Mouse (Mus musculus): Measurements from ENCODE around the gene Plekhm1.

The Plekhm1 gene

GRCm38 (mm10) chr11:103340130-103340529 lies 72.4 kb downstream of the Plekhm1 start:
- in situ Hi-C loops (cut with MboI): no loop called here

GRCm38 (mm10) chr11:103339414-103340119 lies 72.9 kb downstream of the Plekhm1 start:
- in situ Hi-C loops (cut with MboI): no loop called here

GRCm38 (mm10) chr11:103338671-103339070 lies 73.8 kb downstream of the Plekhm1 start:
- in situ Hi-C loops (cut with MboI): no loop called here

- in situ Hi-C loops (cut with MboI): no loop called here
Measured at GRCm38 (mm10) chr11:103338119-103338518, 74.4 kb downstream of the Plekhm1 start.

- in situ Hi-C loops (cut with MboI): no loop called here
Measured at GRCm38 (mm10) chr11:103337180-103337579, 75.3 kb downstream of the Plekhm1 start.

GRCm38 (mm10) chr11:103335561-103335960 lies 76.9 kb downstream of the Plekhm1 start:
- in situ Hi-C loops (cut with MboI): no loop called here

GRCm38 (mm10) chr11:103334925-103335324 lies 77.6 kb downstream of the Plekhm1 start:
- in situ Hi-C loops (cut with MboI): no loop called here

- in situ Hi-C loops (cut with MboI): no loop called here
Measured at GRCm38 (mm10) chr11:103333719-103334398, 78.6 kb downstream of the Plekhm1 start.

- in situ Hi-C loops (cut with MboI): no loop called here
Measured at GRCm38 (mm10) chr11:103332890-103333651, 79.4 kb downstream of the Plekhm1 start.

- in situ Hi-C loops (cut with MboI): no loop called here
Measured at GRCm38 (mm10) chr11:103332186-103332889, 80.1 kb downstream of the Plekhm1 start.

GRCm38 (mm10) chr11:103331502-103332185 lies 80.8 kb downstream of the Plekhm1 start:
- in situ Hi-C loops (cut with MboI): no loop called here

GRCm38 (mm10) chr11:103330651-103331319 lies 81.7 kb downstream of the Plekhm1 start:
- in situ Hi-C loops (cut with MboI): no loop called here

- in situ Hi-C loops (cut with MboI): loop anchor here (10.0 kb wide), 1 partner anchor 162 kb away; no protein-coding TSS in a partner anchor
Measured at GRCm38 (mm10) chr11:103326950-103327349, 85.5 kb downstream of the Plekhm1 start.

GRCm38 (mm10) chr11:103325172-103325571 lies 87.3 kb downstream of the Plekhm1 start:
- in situ Hi-C loops (cut with MboI): loop anchor here (10.0 kb wide), 1 partner anchor 160 kb away; no protein-coding TSS in a partner anchor

GRCm38 (mm10) chr11:103324723-103325122 lies 87.8 kb downstream of the Plekhm1 start:
- in situ Hi-C loops (cut with MboI): loop anchor here (10.0 kb wide), 1 partner anchor 160 kb away; no protein-coding TSS in a partner anchor

GRCm38 (mm10) chr11:103322832-103323231 lies 89.7 kb downstream of the Plekhm1 start:
- in situ Hi-C loops (cut with MboI): loop anchor here (10.0 kb wide), 1 partner anchor 158 kb away; no protein-coding TSS in a partner anchor

- in situ Hi-C loops (cut with MboI): loop anchor here (10.0 kb wide), 1 partner anchor 156 kb away; no protein-coding TSS in a partner anchor
Measured at GRCm38 (mm10) chr11:103320646-103321045, 91.8 kb downstream of the Plekhm1 start.

- in situ Hi-C loops (cut with MboI): loop anchor here (10.0 kb wide), 1 partner anchor 155 kb away; no protein-coding TSS in a partner anchor
Measured at GRCm38 (mm10) chr11:103320196-103320595, 92.3 kb downstream of the Plekhm1 start.

- in situ Hi-C loops (cut with MboI): loop anchor here (5.0 kb wide), 1 partner anchor 36 kb away; no protein-coding TSS in a partner anchor
Measured at GRCm38 (mm10) chr11:103318042-103318441, 94.4 kb downstream of the Plekhm1 start.

- in situ Hi-C loops (cut with MboI): loop anchor here (5.0 kb wide), 1 partner anchor 33 kb away; no protein-coding TSS in a partner anchor
Measured at GRCm38 (mm10) chr11:103315379-103315778, 97.1 kb downstream of the Plekhm1 start.

Measured in mature B cell (primary cell).